Mouse (Mus musculus): ENCODE measurements around the gene Cntrob.

Gene Cntrob

GRCm38 (mm10) chr11:69323667-69324111, at the start of gene Cntrob, which contains the start of gene Trappc1:
TSS of gene Cntrob (minus strand) at chr11:69323775.
TSS of gene Trappc1 (plus strand) at chr11:69323980.
- DNase-seq (ENCODE audit: low spot score in 2 of 2) = peak; percentile 99 to 100

DNA sequence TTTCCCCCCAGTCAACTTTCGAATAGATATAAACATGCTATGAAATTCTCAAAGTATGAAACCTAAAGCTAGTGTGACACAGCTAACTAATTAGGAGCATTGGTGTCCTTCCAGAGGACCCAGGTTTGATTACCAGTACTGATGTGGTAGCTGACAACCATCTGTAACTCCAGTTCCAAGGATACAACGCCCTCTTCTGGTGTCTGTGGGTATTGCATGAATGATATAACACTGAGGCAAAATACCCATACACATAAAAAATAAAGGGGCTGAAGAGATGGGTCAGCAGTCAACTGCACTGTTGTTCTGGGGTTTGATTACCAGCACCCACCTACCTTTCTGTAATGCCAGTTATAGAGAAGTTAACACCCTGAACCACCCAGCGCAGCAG, 49.2 kb upstream of the Cntrob start:
- no peak for DNase-seq (ENCODE audit: low spot score in 2 of 2)

- DNase-seq (ENCODE audit: low spot score in 2 of 2) = no peak
These were observed 48.6 kb upstream of the Cntrob start for GRCm38 (mm10) chr11:69372056-69372779.

- DNase-seq (ENCODE audit: low spot score in 2 of 2) = no peak
These were observed 48.0 kb upstream of the Cntrob start for GRCm38 (mm10) chr11:69371601-69372000.

GRCm38 (mm10) chr11:69370817-69371215, 47.2 kb upstream of the Cntrob start:
- no peak for DNase-seq (ENCODE audit: low spot score in 2 of 2)

- DNase-seq (ENCODE audit: low spot score in 2 of 2) = no peak
These were observed 46.6 kb upstream of the Cntrob start for GRCm38 (mm10) chr11:69369990-69370816.

DNA sequence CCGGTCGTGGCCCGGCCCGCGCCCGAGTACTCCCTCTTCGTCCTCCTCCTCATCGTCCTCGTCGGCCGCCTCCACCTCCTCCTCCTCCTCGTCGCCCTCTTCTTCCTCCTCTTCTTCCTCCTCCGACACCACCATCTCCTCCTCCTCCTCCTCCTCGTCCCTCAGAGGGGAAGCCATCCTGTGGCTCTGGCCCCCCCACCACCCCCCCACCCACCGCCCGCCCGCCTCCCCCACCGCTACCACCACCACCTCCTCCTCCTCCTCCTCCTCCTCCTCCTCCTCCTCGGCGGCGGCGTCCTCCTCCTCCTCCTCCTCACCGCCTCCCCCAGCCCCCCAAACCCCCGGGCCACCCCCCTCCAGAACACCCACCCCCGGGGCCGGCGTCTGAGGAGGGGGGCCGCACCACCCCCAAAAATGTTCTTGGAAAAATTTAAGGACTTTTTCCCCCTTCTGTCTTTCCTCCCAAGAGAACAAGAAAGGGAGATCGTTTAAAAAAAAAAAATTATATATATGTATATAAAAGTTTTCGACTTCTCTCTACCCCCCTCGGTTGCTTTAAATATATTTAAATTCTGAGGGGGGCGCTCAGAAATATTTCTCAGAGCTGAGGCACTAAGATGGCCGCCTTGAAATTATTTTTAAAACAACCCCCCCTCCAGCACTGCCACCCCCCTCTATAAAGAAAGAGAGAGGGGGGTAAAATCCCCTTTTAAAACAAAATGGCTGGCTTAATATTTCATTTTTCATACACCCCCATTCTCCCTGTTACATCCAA, 45.8 kb upstream of the Cntrob start, which contains the start of gene Chd3:
Chd3 (minus strand) TSS at position 192 of the 775 bp plus-strand sequence.
- no peak for DNase-seq (ENCODE audit: low spot score in 2 of 2)

- DNase-seq (ENCODE audit: low spot score in 2 of 2) = peak; percentile 25 to 48
These were observed 45.0 kb upstream of the Cntrob start for GRCm38 (mm10) chr11:69368356-69369214.

- peak; percentile 18 to 41 for DNase-seq (ENCODE audit: low spot score in 2 of 2)
These were observed 44.2 kb upstream of the Cntrob start for GRCm38 (mm10) chr11:69367616-69368355.

GRCm38 (mm10) chr11:69366855-69367615, 43.5 kb upstream of the Cntrob start:
- peak in 1 of 2 experiments; percentile 12 for DNase-seq (ENCODE audit: low spot score in 2 of 2)

DNA sequence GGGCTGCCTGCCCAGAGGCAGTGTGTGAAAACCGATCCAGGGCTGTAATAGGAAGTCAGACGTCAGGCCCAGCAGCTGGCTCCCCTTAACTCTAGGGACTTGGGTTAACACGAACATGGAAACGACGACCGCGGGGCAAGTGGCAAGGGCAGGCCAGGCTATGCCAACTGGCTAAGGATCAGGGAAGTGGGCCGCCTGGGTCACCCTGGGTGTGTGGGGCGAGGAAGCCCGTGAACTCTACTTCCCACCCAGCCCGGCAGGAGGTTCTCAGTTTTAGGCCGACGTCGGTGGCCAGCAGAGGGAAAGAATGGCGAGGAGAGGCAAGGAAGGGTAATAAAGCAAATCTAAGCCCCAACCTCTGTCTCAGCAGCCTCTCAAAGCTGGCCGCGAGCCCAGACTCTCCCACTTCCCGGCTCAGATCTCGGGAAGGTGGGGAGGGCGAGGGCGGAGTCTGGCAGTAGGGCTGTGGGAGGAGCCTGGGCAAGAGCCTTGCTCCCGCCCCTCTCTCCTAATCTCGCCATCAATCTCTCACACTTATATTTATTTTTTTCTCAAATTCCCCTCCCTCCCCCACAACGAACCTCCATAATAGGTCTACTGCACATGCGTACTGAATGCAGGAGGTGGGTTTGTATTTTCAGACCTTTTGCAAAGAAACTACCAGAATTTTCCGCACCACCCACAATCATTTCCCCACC, 42.7 kb upstream of the Cntrob start:
- peak; percentile 92 to 93 for DNase-seq (ENCODE audit: low spot score in 2 of 2)

DNA sequence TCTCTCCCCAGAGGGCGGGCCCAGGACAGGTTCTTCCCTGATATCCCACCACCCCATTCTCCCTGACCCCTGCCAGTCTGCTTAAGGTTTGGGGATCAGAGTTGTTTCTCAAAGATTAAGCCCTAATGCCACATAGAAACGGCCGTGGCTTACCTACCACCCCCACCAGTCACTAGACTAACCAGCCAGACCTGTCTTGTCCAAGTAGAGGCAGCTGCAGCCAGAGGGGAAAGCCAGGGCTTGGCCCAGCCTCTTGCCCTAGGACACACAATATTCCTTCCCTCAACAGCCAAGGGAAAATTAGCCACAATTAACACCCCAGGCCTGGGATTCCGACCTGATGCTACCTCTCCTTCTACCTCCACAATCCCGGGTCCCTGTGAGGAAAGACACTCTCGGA, 42.1 kb upstream of the Cntrob start:
- DNase-seq (ENCODE audit: low spot score in 2 of 2) = no peak

GRCm38 (mm10) chr11:69364910-69365309, 41.3 kb upstream of the Cntrob start:
- DNase-seq (ENCODE audit: low spot score in 2 of 2) = peak; percentile 93 to 94

GRCm38 (mm10) chr11:69364376-69364775, 40.8 kb upstream of the Cntrob start:
- no peak for DNase-seq (ENCODE audit: low spot score in 2 of 2)

GRCm38 (mm10) chr11:69362479-69362878, 38.9 kb upstream of the Cntrob start:
- no peak for DNase-seq (ENCODE audit: low spot score in 2 of 2)

GRCm38 (mm10) chr11:69362021-69362420, 38.4 kb upstream of the Cntrob start:
- DNase-seq (ENCODE audit: low spot score in 2 of 2) = no peak

DNA sequence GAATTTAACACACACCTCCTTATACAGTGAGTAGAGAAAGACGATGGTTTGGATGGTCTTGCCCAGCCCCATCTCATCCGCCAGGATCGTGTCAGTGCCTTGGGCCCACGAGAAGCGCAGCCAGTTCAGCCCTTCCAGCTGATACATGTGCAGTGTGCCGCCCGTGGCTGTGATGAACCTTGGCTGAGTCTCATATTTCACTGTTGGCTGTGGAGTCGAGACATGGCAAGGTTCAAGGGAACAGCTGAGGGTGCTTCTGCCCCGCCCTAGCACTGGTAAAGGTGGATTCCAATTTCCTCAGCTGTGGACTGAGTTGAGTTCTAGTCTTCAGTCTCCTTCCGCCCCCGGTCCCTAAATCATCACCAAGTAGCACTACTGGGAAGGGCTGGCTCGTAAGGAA, 34.1 kb upstream of the Cntrob start:
- no peak for DNase-seq (ENCODE audit: low spot score in 2 of 2)

GRCm38 (mm10) chr11:69356544-69356943, 33.0 kb upstream of the Cntrob start:
- no peak for DNase-seq (ENCODE audit: low spot score in 2 of 2)

- DNase-seq (ENCODE audit: low spot score in 2 of 2) = no peak
These were observed 22.9 kb upstream of the Cntrob start for GRCm38 (mm10) chr11:69346441-69346840.

Measured in heart, adult 9 months (tissue).